Mouse (Mus musculus) liver, postnatal 0 days (tissue): ENCODE measurements around the gene Nos1.

Experiments used
- CTCF ChIP-seq: sonication (generic); IDR thresholded peaks from 2 replicates; pipeline ENCODE4 v1.5.1; 2016; ENCODE audit warnings: antibody characterized with exemption, low read depth
- EP300 ChIP-seq: IDR thresholded peaks from 2 replicates; pipeline ENCODE4 v1.6.1; 2016; ENCODE audit warnings: antibody characterized with exemption, low read depth, mild to moderate bottlenecking

GRCm38 (mm10) chr5:117979082-117979481 lies 198.2 kb downstream of the Nos1 start:
- peak; percentile 36; the same call in 1 of the 2 replicates for TF ChIP-seq EP300
- TF ChIP-seq CTCF: no peak
